Mouse (Mus musculus) frontal cortex, postnatal 14 days (tissue): ENCODE data around the gene Pnmt.
A peak's percentile ranks its signal among the peaks of the same experiment; 100 is the strongest.

Source experiments
- DNase-seq, 2 experiments: peaks; one replicate each; pipeline ENCODE4 v3.0.0; 2022; ENCODE audit warnings: low spot score in 2 of 2

Pnmt gene

DNA sequence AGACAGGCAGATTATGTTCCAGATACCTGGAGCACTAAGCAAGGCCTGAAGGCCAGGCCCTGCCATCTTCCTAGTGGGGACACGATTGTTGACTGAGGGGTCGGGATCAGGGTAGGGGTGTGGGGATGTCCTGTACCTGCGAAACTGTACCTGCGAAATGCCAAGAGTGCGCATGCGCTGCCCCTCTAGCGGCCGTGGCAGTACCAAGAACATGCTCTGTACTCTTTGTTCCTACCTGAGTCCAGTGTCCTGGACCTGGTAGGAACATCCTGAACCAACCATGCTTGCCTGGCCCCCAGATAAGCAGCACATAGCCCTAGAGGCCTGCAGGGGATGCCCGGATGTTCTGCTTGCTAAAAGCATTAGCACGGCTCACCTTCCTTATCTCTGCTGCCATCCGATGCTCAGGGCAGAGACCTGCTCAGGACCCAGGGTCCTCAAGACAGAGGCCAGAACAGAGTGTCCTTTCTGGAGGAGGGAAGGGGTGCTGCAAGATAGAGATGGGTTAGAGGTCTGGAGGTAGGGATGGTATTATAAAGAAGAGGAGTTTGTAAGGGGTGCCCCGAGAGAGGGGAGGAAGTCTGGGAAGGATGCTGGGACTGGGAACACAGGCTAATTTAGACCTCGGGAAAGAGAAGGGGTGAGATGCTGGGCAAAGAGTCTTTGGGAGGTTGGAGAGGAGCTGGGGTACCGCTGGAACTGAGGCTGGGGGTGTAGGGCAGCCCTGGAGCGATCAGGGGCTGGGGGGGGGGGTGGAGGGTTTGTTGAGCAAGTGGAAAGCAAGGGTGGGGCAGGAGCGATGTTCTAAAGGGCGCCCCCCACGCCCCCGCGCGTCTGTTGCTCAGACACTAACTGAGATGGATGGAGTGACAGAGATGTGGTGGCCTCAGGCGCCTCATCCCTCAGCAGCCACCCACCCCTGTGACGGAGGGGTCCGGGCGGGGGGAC lies at the start of gene Pnmt:
Gene Pnmt, plus strand, starts transcription at position 813 of the 948 bp plus-strand sequence.
- DNase-seq: no peak

- DNase-seq: peak; percentile 67 to 79
These were observed 47.7 kb upstream of the Pnmt start for GRCm38 (mm10) chr11:98338507-98338961.

DNA sequence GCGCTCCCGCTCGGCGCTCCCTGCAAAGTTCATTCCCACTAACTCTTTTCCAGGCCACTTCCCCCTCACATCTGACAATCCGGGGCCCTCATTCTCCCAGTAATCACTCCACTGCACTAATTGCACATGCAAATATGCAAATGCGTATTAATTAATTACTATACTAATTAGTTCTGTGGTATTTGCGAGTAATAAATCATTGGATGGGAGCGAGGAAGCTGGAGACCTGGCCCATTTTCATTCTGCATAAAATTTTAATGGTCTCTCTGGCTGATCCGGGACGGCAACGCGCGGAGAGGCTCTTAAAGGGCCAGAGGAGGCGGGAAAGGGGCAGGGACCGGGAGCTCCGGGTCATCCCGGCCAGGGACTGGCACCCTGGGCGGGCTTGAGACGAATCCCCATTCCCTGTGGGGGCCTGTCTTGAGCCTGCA lies 47.2 kb upstream of the Pnmt start:
- DNase-seq: no peak

GRCm38 (mm10) chr11:98339679-98340287 lies 46.5 kb upstream of the Pnmt start:
- DNase-seq: no peak

GRCm38 (mm10) chr11:98340597-98340996 lies 45.7 kb upstream of the Pnmt start:
- DNase-seq: no peak

GRCm38 (mm10) chr11:98341174-98341573 lies 45.1 kb upstream of the Pnmt start:
- DNase-seq: no peak

- peak; percentile 89 to 97 for DNase-seq
These were observed 44.0 kb upstream of the Pnmt start for GRCm38 (mm10) chr11:98342000-98342945.

GRCm38 (mm10) chr11:98345253-98345652 lies 41.0 kb upstream of the Pnmt start:
- DNase-seq: peak; percentile 76 to 84

DNA sequence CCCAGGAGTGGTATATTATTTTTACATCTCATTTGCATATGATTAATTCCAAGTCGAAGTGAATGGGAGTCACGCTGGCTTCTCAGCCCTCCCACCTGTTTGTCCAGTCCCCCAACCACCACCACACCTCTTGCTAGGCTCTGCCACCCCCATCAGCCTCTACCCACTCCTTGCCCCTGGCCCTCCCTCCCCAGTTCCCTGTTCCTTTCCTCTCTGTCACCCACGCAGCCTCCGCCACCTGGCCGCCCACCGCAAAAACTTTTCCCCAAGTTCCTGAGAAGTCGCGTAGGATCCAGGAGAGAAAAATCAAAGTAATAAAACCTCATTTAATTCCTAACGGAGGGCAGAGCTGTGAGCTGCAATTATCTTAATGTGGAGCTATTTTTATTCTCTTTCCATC lies 40.1 kb upstream of the Pnmt start:
- DNase-seq: no peak

GRCm38 (mm10) chr11:98347385-98348082 lies 38.7 kb upstream of the Pnmt start:
- DNase-seq: no peak

- peak in 1 of 2 experiments; percentile 69 for DNase-seq
These were observed 37.9 kb upstream of the Pnmt start, which contains the start of gene Ppp1r1b for GRCm38 (mm10) chr11:98348083-98348961. Ppp1r1b (plus strand) TSS chr11:98348404.

GRCm38 (mm10) chr11:98349308-98349707 lies 36.9 kb upstream of the Pnmt start:
- DNase-seq: no peak

- DNase-seq: no peak
These were observed 33.8 kb upstream of the Pnmt start for GRCm38 (mm10) chr11:98352272-98352990.

- DNase-seq: no peak
These were observed 32.5 kb upstream of the Pnmt start for GRCm38 (mm10) chr11:98353651-98354211.

GRCm38 (mm10) chr11:98354445-98354844 lies 31.8 kb upstream of the Pnmt start:
- DNase-seq: no peak

GRCm38 (mm10) chr11:98355732-98356299 lies 30.4 kb upstream of the Pnmt start:
- no peak for DNase-seq

- no peak for DNase-seq
These were observed 29.4 kb upstream of the Pnmt start for GRCm38 (mm10) chr11:98356625-98357394.
